Mouse (Mus musculus) limb, embryonic 11.5 days (tissue): Measurements from ENCODE around the gene Nfix. TPM values are rescaled to one million over a fixed set of nuclear protein-coding genes. Genes with fewer than 3 reads are reported as not detected.
A peak's percentile ranks its signal among the peaks of the same experiment; 100 is the strongest.

Experiments
- ATAC-seq: fragments of 200-750 bp; cut with Nextera tagmentation; 2 replicates; pipeline ENCODE4 v1.8.0; 2017; ENCODE audit warnings: low read depth; ENCODE audit not compliant: insufficient number of reproducible peaks, low FRiP score, low TSS enrichment
- DNase-seq: peaks from one replicate; pipeline ENCODE4 v3.0.0-alpha.2; 2015; ENCODE audit warnings: low spot score
- H3K27ac ChIP-seq: fragments of 300-500 bp; sonication (generic); replicated peaks from 2 replicates; pipeline ENCODE4 v1.5.1; 2014; ENCODE audit warnings: low read depth, mild to moderate bottlenecking, low read length
- H3K27me3 ChIP-seq: fragments of 300-500 bp; sonication (generic); 2 replicates; pipeline ENCODE4 v1.6.1; 2014; ENCODE audit warnings: mild to moderate bottlenecking, low read length, mixed read lengths; ENCODE audit not compliant: control insufficient read depth, insufficient read depth
- H3K36me3 ChIP-seq: fragments of 300-500 bp; sonication (generic); 2 replicates; pipeline ENCODE4 v1.6.1; 2014; ENCODE audit warnings: mild to moderate bottlenecking, low read length, moderate library complexity, mixed read lengths; ENCODE audit not compliant: control insufficient read depth, insufficient read depth
- H3K4me1 ChIP-seq: fragments of 300-500 bp; sonication (generic); 2 replicates; pipeline ENCODE4 v1.6.1; 2014; ENCODE audit warnings: low read length, mixed read lengths; ENCODE audit not compliant: control insufficient read depth, insufficient read depth
- H3K4me2 ChIP-seq: fragments of 300-500 bp; sonication (generic); 2 replicates; pipeline ENCODE4 v1.6.1; 2014; ENCODE audit warnings: low read depth, mild to moderate bottlenecking, moderate library complexity; ENCODE audit not compliant: severe bottlenecking
- H3K4me3 ChIP-seq: fragments of 300-500 bp; sonication (generic); 2 replicates; pipeline ENCODE4 v1.5.1; 2014; ENCODE audit warnings: low read depth, low read length
- H3K9ac ChIP-seq: fragments of 300-500 bp; sonication (generic); 2 replicates; pipeline ENCODE4 v1.6.1; 2014; ENCODE audit warnings: mild to moderate bottlenecking, low read length
- H3K9me3 ChIP-seq: fragments of 300-500 bp; sonication (generic); 2 replicates; pipeline ENCODE4 v1.6.1; 2016; ENCODE audit warnings: low read length; ENCODE audit not compliant: control insufficient read depth
- whole genome bisulfite sequencing: fragments of 180-500 bp; shearing (Covaris S2); extraction: QIAGEN DNeasy Blood & Tissue Kit; methylation state at CpG from one replicate; pipeline ENCODE4 v1.1.7; 2014; 5-methylcytosine and 5-hydroxymethylcytosine counted together
- polyA plus RNA-seq: library from polyadenylated mRNA; unstranded; fragments of >200 nt; fragmentation: Nextera tagmentation; extraction: Ambion mirVana; gene quantifications from 2 replicates; pipeline ENCODE4 v1.2.1, GENCODE M21; 2014

Gene Nfix
- polyA plus RNA-seq, 1 experiment from 2014 or later: 4.6 TPM

- Histone ChIP-seq H3K27ac (peak within 1 kb of the TSS; percentile 90), H3K9me3 (no peaks in the 10 kb centered on the region), H3K4me2 (peak within 1 kb of the TSS; percentile 68), H3K36me3 (peaks cover 64% of the 10 kb centered on the region), H3K9ac (peak within 1 kb of the TSS; percentile 91), H3K27me3 (no peaks in the 10 kb centered on the region), H3K4me1 (peaks cover 37% of the 10 kb centered on the region), H3K4me3 (peak within 1 kb of the TSS; percentile 94)
- ATAC-seq (peak; percentile 88), DNase-seq (peak; percentile 93)
- under 1% methylated on average over 46 of the region's 55 CpGs for WGBS
Observed at GRCm38 (mm10) chr8:84840248-84840999, 40.3 kb upstream of the Nfix start, which contains the start of gene Rad23a. TSS of gene Rad23a (minus strand) at chr8:84840665.

DNA sequence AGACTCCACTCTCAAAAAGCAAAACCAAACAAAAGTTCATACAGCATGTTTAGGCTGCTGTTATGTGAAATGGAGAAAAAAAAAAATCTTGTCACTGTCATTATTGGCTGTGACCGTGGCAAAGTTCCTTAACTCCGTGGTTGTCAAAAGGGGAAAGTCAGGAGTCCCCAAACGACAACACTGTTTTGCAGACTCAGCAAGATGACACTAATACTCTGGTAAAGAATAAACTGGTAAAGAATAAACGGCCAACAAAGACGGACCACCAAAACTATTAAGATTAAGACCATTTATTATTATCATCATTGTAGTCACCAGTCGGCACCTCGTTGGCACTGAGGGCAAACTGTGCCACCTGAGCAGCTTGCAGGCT is 39.7 kb upstream of the Nfix start:
- 6% methylated on average over 7 of the region's 7 CpGs for WGBS
- Histone ChIP-seq H3K4me1 (peaks cover 32% of the 10 kb centered on the region), H3K4me3 (peak overlapping the region; percentile 94), H3K27me3 (no peaks in the 10 kb centered on the region), H3K9ac (peak overlapping the region; percentile 91), H3K4me2 (peak overlapping the region; percentile 68), H3K27ac (peak overlapping the region; percentile 90), H3K9me3 (no peaks in the 10 kb centered on the region), H3K36me3 (peaks cover 62% of the 10 kb centered on the region)
- DNase-seq: no peak
- no peak for ATAC-seq

DNA sequence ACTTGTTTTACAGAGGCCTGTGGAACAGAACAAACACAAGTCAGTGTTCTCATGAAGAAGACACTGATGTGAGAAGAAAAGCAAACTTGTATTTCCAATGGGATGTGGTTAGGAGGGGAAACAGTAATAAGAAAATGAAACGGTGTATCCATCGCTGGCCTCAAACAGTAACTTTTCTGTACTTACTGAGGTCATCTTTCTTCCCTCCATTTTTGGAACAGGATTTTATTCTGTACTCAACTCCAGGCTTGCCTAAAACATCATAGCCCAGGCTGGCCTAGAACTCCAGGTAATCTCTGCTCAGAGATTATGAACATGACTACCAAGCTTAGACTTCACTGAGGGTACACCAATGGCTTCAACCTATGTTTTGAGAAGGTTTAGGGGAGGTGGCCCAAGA is 39.3 kb upstream of the Nfix start:
- Histone ChIP-seq H3K4me1 (peaks cover 29% of the 10 kb centered on the region), H3K27me3 (no peaks in the 10 kb centered on the region), H3K9ac (peak overlapping the region; percentile 91; the same call in 1 of the 2 replicates), H3K27ac (no peak overlapping the region), H3K4me2 (peak overlapping the region; percentile 68), H3K9me3 (no peaks in the 10 kb centered on the region), H3K36me3 (peaks cover 61% of the 10 kb centered on the region), H3K4me3 (peak overlapping the region; percentile 94)
- no peak for DNase-seq
- no peak for ATAC-seq
- 98% methylated on average over 2 of the region's 2 CpGs for WGBS

- no peak overlapping the region for H3K4me3 ChIP-seq
- H3K4me2 ChIP-seq: no peak overlapping the region
- H3K27me3 ChIP-seq: no peaks in the 10 kb centered on the region
- H3K9ac ChIP-seq: no peak overlapping the region
- WGBS: 89% methylated on average over 5 of the region's 5 CpGs
- peaks cover 56% of the 10 kb centered on the region for H3K36me3 ChIP-seq
- H3K4me1 ChIP-seq: peaks cover 29% of the 10 kb centered on the region
- no peak for DNase-seq
- ATAC-seq: no peak
- no peak overlapping the region; the same call in 1 of the 2 replicates for H3K27ac ChIP-seq
- no peaks in the 10 kb centered on the region for H3K9me3 ChIP-seq
Observed at GRCm38 (mm10) chr8:84838513-84838912, 38.4 kb upstream of the Nfix start.

GRCm38 (mm10) chr8:84837912-84838470 is 37.8 kb upstream of the Nfix start:
- ATAC-seq (no peak), DNase-seq (no peak)
- Histone ChIP-seq H3K9me3 (no peaks in the 10 kb centered on the region), H3K4me3 (no peak overlapping the region), H3K9ac (no peak overlapping the region; the same call in 1 of the 2 replicates), H3K36me3 (peaks cover 50% of the 10 kb centered on the region), H3K27ac (peak overlapping the region; percentile 79), H3K27me3 (no peaks in the 10 kb centered on the region), H3K4me2 (peak overlapping the region; percentile 28; the same call in 1 of the 2 replicates), H3K4me1 (peaks cover 31% of the 10 kb centered on the region)
- 81% methylated on average over 15 of the region's 15 CpGs for WGBS

DNA sequence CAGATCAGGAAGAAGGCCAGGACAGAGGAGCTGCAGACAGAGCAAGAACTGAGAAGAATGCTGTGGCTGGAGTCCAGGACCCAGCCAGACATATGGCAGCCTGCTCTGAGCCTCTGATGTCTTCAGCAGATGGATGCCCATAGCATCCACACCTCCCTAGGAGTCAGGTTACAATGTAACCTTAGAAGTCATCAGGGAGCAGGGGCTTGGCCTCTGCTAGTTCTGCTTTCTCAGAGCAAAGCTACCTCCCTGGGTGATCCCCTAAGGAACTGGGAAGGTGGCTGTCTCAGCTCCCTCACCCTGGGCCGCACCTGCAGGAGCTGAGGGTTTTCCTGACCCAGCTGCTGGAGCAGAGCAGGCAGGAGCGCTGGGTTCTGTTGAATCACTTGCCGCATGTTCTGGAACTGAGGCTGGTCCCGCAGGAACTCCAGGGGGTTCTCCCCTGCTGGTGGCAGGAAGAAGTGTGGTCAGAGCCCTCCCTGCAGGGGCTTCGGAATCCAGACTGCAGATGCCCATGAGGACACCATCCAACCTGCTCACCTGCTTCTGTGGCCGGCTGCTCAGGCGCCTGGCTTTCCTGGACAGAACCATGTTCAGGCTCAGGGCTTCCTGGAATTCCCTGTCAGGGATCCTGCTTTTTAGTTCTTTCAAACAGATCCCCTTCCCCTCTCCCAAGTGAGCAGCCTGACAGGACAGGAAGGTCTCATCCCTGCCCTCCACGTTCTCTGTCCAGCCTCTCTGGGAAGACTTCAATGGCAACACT is 37.2 kb upstream of the Nfix start:
- peak overlapping the region; percentile 28 for H3K4me2 ChIP-seq
- peak; percentile 33 for ATAC-seq

DNA sequence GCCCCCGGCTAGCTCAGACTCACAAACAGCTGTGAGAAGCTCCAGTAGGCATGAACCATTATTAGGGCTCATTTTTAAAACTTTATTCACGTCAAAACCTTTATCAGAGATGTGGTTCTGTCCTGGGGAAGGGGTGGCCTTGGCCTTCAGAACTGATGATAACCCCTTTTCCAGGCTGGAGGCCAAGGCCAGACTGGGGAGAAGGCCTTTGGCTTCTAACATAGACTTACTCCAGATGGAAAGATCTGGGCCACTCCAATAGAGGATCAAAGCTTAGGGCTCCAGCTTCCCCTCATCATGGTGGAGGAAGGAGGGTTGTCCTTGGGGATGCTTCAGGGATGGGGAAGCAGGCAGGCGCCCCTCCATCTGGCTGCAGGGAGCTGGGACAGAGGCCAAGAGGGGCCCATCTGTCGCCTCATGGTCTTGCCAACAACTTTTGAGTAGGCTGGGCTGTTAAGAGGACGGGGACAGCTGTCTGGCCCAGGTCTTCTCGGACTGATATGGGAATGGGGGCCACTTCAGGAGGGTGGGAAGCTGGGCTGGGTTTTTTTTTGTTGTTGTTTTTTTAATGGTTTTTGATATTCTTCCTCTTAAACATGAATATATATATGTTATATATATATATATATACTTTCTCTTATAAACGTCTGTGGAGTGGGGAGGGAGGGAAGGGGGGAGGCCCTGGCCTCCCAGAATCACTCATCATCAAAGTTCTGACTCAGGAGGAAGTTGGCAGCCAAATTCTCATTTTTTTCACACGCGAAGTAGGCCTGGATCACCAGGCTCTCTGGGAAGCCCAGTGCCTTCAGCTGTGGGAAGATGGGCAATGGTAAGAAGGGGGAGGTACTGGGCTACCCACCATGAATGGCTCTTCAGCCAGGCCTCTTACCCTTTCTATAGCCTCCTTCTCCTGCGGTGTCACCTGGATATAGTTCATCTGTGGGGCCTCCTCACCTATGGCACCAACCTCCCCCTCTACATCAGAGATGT is 35.0 kb upstream of the Nfix start:
- H3K4me1 ChIP-seq: peaks cover 30% of the 10 kb centered on the region
- H3K36me3 ChIP-seq: peaks cover 37% of the 10 kb centered on the region
- no peak for ATAC-seq
- no peaks in the 10 kb centered on the region for H3K9me3 ChIP-seq
- H3K9ac ChIP-seq: no peak overlapping the region
- 81% methylated on average over 10 of the region's 10 CpGs for WGBS
- H3K27me3 ChIP-seq: no peaks in the 10 kb centered on the region
- 0 out of 2 replicates have a peak overlapping the region, but pooled peaks have one; percentile 5 for H3K4me3 ChIP-seq
- H3K27ac ChIP-seq: no peak overlapping the region
- no peak overlapping the region for H3K4me2 ChIP-seq
- DNase-seq: no peak

More for the DNA sequence above, 37.2 kb upstream of the Nfix start:
- H3K9ac ChIP-seq: peak overlapping the region; percentile 30; the same call in 1 of the 2 replicates
- WGBS: 35% methylated on average over 8 of the region's 8 CpGs
- no peaks in the 10 kb centered on the region for H3K27me3 ChIP-seq
- peaks cover 44% of the 10 kb centered on the region for H3K36me3 ChIP-seq
- peak overlapping the region; percentile 79 for H3K27ac ChIP-seq
- DNase-seq: peak; percentile 63
- H3K4me3 ChIP-seq: 0 out of 2 replicates have a peak overlapping the region, but pooled peaks have one; percentile 15
- H3K4me1 ChIP-seq: peaks cover 30% of the 10 kb centered on the region
- no peaks in the 10 kb centered on the region for H3K9me3 ChIP-seq
